Mouse (Mus musculus): ENCODE results near the gene Ppp2r2d. TPM values are rescaled to one million over a fixed set of nuclear protein-coding genes. Genes with fewer than 3 reads are reported as not detected.

The Ppp2r2d gene
- 90.1 TPM for polyA plus RNA-seq (2017; shearing (Covaris generic))

DNA sequence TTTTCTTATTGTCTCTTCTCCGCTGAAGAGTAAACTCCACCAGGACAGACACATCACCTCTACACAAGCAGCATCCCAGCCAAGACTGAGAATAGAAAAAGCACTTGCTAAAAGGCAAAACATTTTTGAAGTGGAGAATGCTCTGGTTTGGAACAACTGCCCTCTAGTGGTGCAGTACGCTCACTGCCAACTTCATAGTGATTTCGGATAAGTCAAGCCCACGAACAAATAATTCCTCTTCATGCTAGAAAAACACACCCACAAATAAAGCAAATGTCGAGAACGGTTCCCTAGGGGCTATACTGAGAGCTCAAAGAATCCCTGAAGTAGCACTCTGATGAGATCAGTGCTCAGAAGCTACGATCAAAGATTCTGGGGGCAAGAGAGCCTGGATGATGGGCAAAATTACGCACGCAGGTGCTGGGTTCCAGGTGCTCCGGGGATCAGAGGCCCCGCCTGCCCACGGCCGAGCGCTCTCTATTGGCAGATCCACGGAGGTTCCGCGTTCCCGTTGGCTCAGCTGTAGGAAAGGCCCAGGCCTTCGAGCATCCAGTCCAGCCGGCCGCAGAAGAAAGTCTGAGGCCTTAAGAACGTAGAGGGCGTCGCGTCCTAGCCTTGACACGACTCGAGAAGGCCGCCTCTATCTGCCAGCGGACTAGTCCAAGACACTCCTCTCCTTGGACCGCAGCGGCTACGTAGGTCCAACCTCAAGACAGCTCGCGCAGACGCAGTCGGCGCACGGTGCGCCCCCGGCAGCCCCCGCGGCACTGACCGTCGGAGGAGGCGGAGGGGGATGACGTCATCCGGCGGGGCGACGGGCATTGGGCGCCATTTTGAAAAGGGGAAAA lies at the start of gene Ppp2r2d, which contains the start of gene Mapk1ip1:
Gene Ppp2r2d (plus strand): TSS at position 536 of the 848 bp plus-strand sequence.
Gene Mapk1ip1 (minus strand): TSS at position 730 of the 848 bp plus-strand sequence.

DNA sequence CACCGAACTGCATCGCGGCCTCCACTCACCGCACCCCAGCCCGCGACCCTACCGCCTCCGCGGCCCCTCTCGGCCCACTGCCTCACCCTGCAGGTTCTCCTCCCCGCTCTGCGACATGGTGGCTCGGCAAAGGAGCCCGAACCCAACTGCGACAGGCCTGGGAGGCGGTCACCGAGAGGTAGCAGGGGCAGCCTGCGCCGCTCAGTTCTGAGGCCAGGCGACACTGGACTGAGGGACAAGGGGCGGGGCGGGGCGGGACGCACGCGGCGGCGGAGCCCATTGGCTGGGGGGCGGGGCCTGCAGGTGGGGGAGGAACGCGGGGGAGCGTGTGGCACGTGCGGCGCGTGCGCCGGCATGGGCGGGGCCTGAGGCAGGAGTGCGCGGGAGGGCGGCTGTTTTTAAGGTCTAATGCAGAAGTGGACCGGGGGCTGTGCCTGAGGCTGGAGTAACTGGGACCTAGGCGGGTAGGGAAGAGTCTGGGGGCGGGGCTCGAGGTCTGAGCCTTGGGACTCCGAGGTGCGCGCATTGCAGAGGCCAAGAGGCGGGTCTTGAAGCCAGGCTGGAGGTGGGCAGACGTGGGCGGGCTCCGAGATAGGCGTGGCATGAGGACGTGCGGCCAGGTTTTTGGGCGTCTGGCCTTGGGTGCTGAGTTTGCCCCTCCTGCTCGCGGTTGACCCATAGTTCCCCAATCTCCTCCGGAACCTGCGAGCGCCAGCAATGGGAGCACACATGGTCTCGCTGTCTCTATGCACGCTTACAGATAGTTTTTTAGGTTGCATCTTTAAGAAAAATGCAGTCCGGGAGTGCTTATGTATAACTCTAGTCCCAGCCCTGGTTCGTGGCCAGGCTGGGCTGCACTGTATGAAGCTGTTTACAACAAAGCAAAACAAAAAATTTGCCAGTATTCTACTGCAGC lies 63.7 kb downstream of the Ppp2r2d start, which contains the start of gene Bnip3:
Gene Bnip3 (minus strand): TSS at position 243 of the 916 bp plus-strand sequence.

Other genes starting within 250 kb of the Ppp2r2d start
- 24.7 TPM for gene Mapk1ip1, start 194 bp downstream of the Ppp2r2d start, polyA plus RNA-seq (2017; shearing (Covaris generic))
- gene Bnip3, start 63.4 kb downstream of the Ppp2r2d start, polyA plus RNA-seq (2017; shearing (Covaris generic)), result 7.9 TPM
- gene Jakmip3, start 94.7 kb downstream of the Ppp2r2d start, polyA plus RNA-seq (2017; shearing (Covaris generic)), result not detected
- 0.14 TPM for gene Dpysl4, start 239.9 kb downstream of the Ppp2r2d start, polyA plus RNA-seq (2017; shearing (Covaris generic))